Mouse (Mus musculus) lung, embryonic 16.5 days (tissue): ENCODE data around the gene Cherp. TPM values are rescaled to one million over a fixed set of nuclear protein-coding genes. Genes with fewer than 3 reads are reported as not detected.

Experiments used
- microRNA-seq: library from miRNA; unstranded; fragments of <30 nt; microRNA quantifications from one replicate; pipeline ENCODE4, GENCODE M21; 2016
- polyA plus RNA-seq: library from polyadenylated mRNA; unstranded; fragments of >200 nt; fragmentation: Nextera tagmentation; extraction: Ambion mirVana; gene quantifications from 2 replicates; pipeline ENCODE4 v1.2.1, GENCODE M21; 2015

Gene Cherp
- polyA plus RNA-seq, 1 experiment from 2014 or later = 68.3 TPM

Small RNAs within 50 kb of the gene (microRNA-seq; reads per million reads assigned to microRNA genes)
- not detected for gene Mir7068

Other genes starting within 250 kb of the Cherp start
- gene Ap1m1, start 235.2 kb downstream of the Cherp start, polyA plus RNA-seq = 98.3 and 101 TPM in 2 replicates
- 33.3 and 34.5 TPM in 2 replicates for gene Gm10282, start 170.0 kb downstream of the Cherp start, polyA plus RNA-seq
- 11.7 and 12.9 TPM in 2 replicates for gene Klf2, start 156.2 kb downstream of the Cherp start, polyA plus RNA-seq
- 52.6 and 53.1 TPM in 2 replicates for gene Eps15l1, start 53.8 kb downstream of the Cherp start, polyA plus RNA-seq
- gene Calr3, start 31.4 kb downstream of the Cherp start, polyA plus RNA-seq = 1.8 and 2.1 TPM in 2 replicates
- gene 1700030K09Rik, start 31.3 kb downstream of the Cherp start, polyA plus RNA-seq = 16.9 and 17.3 TPM in 2 replicates
- 7.5 and 7.6 TPM in 2 replicates for gene Slc35e1, start 17.4 kb upstream of the Cherp start, polyA plus RNA-seq
- gene Med26, start 73.0 kb upstream of the Cherp start, polyA plus RNA-seq = 15.6 and 16.2 TPM in 2 replicates
- 112 and 120 TPM in 2 replicates for gene Smim7, start 95.9 kb upstream of the Cherp start, polyA plus RNA-seq
- gene Tmem38a, start 96.8 kb upstream of the Cherp start, polyA plus RNA-seq = 19.6 and 19.8 TPM in 2 replicates
- 0.23 and 0.26 TPM in 2 replicates for gene Nwd1, start 171.5 kb upstream of the Cherp start, polyA plus RNA-seq
- gene Sin3b, start 248.1 kb upstream of the Cherp start, polyA plus RNA-seq = 149 and 158 TPM in 2 replicates